Mouse (Mus musculus) testis, adult 2 months (tissue): ENCODE data around the gene Plcg1. TPM values are rescaled to one million over a fixed set of nuclear protein-coding genes. Genes with fewer than 3 reads are reported as not detected.

Experiments
- H3K27ac ChIP-seq: fragments of 200-500 bp; 2 replicates; pipeline ENCODE4 v1.5.1; 2012; ENCODE audit warnings: low read depth, low read length; ENCODE audit not compliant: control insufficient read depth, insufficient read depth
- H3K27me3 ChIP-seq: fragments of 200-500 bp; 2 replicates; pipeline ENCODE4 v1.6.1; 2012; ENCODE audit warnings: mild to moderate bottlenecking, low read length, moderate library complexity; ENCODE audit not compliant: control insufficient read depth, insufficient read depth
- H3K36me3 ChIP-seq: fragments of 200-500 bp; 2 replicates; pipeline ENCODE4 v1.6.1; 2012; ENCODE audit warnings: mild to moderate bottlenecking, low read length; ENCODE audit not compliant: control insufficient read depth, insufficient read depth
- H3K4me1 ChIP-seq: fragments of 200-500 bp; 2 replicates; pipeline ENCODE4 v1.6.1; 2012; ENCODE audit warnings: low read length; ENCODE audit not compliant: control insufficient read depth, insufficient read depth
- H3K4me3 ChIP-seq: fragments of 200-500 bp; 2 replicates; pipeline ENCODE4 v1.5.1; 2012; ENCODE audit warnings: low read depth, mild to moderate bottlenecking, low read length, moderate library complexity, mixed read lengths; ENCODE audit not compliant: control insufficient read depth
- CTCF ChIP-seq: fragments of 200-500 bp; IDR thresholded peaks from 2 replicates; pipeline ENCODE4 v1.5.1; 2012; ENCODE audit warnings: low read depth, mild to moderate bottlenecking, inconsistent platforms, low read length, moderate library complexity; ENCODE audit not compliant: control insufficient read depth, insufficient read depth, insufficient replicate concordance
- POLR2A ChIP-seq: fragments of 200-500 bp; IDR thresholded peaks from 2 replicates; pipeline ENCODE4 v1.6.1; 2012; ENCODE audit warnings: low read depth, mild to moderate bottlenecking, inconsistent platforms, low read length, moderate library complexity; ENCODE audit not compliant: control insufficient read depth
- polyA plus RNA-seq: library from polyadenylated mRNA; depleted of rRNA; stranded (reverse); fragments of >200 nt; gene quantifications from 2 replicates; pipeline ENCODE4 v1.2.3, GENCODE M21; 2012

Plcg1 gene
- polyA plus RNA-seq, 1 experiment = 17.7 TPM

DNA sequence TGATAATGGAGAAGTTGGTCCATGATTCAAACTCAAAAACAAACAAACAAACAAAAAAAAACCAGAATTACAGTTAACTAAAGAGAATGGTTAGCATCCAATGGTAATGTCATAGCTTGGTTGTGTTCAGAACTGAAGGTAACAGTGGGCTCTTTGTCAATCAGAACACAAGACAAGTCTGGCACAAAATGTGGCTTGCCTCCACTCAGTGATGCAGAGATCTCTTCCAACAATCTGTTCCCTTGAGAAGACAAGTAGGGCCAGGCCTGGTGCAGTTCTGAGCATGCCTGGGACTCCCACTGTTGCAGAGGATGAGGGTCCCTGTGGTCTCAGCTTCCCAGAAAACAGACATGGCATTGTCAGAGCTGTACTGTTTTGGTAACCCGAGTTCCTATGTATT, 39.8 kb downstream of the Plcg1 start:
- H3K4me1 ChIP-seq = no peaks in the 10 kb centered on the region
- H3K27me3 ChIP-seq = no peaks in the 10 kb centered on the region
- no peak for TF ChIP-seq POLR2A
- no peak for TF ChIP-seq CTCF
- H3K4me3 ChIP-seq = no peak overlapping the region
- no peak overlapping the region for H3K27ac ChIP-seq
- peaks cover 2% of the 10 kb centered on the region; the same call in 1 of the 2 replicates for H3K36me3 ChIP-seq

DNA sequence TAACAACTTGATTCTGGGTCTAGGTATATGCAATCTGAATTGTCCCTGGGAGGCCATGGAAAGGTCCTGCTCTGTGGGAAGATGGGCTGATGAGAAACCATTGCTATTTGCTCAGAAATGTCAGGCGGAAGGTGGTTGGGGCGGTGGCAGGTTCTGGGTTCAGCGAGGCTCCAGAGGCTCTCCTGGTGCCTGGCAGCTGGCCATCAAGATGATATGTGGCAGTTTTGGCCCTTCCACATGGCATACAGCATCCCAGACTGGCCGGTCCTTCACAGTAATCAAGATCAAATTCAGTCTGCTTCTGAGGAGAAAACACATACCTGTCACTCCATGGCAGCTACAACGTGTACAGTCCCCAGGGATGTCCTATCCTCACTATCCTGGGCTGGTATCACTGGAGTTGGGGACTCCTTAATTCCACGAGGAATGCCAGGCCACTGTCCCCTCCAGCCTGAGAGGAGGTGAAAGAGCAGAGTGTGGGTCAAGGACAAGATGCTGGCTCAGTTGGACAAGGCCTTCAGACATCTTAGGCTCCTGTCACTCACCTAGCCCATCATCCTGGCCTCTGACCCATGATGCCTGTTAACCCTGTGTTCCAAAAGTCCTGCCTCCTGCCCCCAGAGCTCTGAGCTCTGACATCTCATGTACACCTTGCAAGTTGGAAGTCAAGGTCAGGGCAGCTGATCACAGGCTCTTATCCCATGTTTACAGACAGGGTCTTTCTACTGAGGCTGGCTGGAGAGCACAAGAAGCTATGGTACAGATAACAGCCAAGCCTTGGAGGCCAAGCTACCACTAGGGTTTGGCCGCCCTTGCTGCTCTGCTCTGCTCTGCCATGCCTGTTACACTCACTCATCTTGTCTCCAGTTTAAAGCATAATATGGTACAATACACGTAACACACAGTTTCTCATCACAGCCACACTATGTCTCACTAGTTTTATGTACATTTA, 40.5 kb downstream of the Plcg1 start:
- peaks cover 2% of the 10 kb centered on the region; the same call in 1 of the 2 replicates for H3K36me3 ChIP-seq

DNA sequence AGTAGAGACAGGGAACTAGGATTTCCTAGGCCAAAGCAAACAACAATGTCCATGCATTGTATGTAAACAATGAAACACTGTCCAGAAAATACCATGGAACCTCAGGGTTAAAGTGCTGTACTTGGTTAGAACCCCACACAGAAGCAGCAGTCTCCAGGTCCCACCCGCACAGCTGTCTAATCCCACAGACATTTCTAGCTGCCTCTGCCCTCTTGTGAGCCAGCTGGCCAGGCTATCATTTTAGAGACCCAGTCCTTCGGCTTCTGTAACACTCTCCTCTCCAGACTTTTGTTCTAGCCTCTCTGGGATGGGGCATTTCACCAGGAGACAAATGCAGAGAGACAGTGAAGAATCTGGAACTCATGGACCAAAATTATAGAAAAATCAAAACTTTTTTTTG, 46.9 kb downstream of the Plcg1 start:
- H3K27ac ChIP-seq = no peak overlapping the region
- H3K4me1 ChIP-seq = no peaks in the 10 kb centered on the region
- peaks cover 2% of the 10 kb centered on the region for H3K36me3 ChIP-seq
- no peaks in the 10 kb centered on the region for H3K27me3 ChIP-seq
- TF ChIP-seq CTCF = no peak
- TF ChIP-seq POLR2A = no peak
- H3K4me3 ChIP-seq = no peak overlapping the region

More for the DNA sequence above, 40.5 kb downstream of the Plcg1 start:
- no peaks in the 10 kb centered on the region for H3K27me3 ChIP-seq
- TF ChIP-seq CTCF (no peak), POLR2A (no peak)
- no peaks in the 10 kb centered on the region for H3K4me1 ChIP-seq
- no peak overlapping the region for H3K4me3 ChIP-seq
- H3K27ac ChIP-seq = no peak overlapping the region

DNA sequence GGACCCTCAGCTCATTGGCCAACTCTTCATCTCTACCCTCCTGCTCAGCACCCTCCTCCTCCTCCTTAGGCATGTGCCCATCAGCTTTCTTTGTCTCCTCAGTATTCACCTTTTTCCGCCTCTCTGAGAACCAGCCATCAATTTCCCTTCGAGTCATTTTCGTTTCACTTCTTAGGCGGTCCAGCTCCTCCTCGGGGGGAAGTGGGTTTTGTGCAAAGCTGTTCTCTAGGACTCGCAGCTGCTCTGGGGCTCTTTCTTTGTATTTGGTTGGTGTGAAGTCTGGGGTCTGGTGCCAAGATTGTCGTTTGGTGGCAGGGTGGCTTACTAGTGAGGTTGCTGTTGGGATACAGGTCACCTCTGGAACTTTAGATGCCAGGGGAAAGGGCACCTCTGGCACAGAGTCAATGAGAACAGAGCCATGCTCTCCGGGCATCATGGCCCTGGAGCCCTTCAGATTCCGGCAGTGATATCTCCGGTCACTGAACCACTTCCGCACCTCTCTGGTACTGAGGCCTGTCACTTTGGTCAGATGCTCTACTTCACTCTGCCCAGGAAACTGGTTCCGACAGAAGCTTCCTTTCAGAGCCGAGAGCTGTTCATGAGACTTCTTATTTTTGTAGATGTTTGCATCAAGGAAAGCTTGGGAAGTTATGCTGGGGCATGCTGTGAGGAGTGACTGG, 49.2 kb downstream of the Plcg1 start:
- peaks cover under 1% of the 10 kb centered on the region for H3K36me3 ChIP-seq
- H3K4me1 ChIP-seq = no peaks in the 10 kb centered on the region
- no peak overlapping the region for H3K4me3 ChIP-seq
- no peak overlapping the region for H3K27ac ChIP-seq
- no peak for TF ChIP-seq POLR2A
- no peak for TF ChIP-seq CTCF
- no peaks in the 10 kb centered on the region for H3K27me3 ChIP-seq

DNA sequence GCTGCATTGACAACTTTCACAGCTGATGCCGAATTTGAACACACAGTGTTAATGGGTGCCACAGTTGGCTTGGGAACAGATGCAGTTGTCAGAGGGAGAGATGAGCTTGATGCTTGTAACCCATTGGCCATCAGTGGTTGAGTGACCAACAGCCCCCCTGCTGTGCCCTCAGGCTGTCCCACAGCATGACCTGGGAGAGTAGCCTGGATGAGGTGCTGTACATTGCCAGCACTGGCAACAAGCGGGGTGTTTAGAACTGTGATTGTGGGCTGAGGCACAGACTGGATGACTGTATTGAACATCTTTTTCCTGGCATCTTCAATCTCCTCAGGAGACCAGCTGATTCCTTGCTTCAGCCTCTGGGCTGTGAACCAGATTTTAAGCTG, 49.7 kb downstream of the Plcg1 start:
- Histone ChIP-seq H3K36me3 (no peaks in the 10 kb centered on the region; the same call in 1 of the 2 replicates), H3K27ac (no peak overlapping the region)
- no peak for TF ChIP-seq POLR2A
- TF ChIP-seq CTCF = no peak

DNA sequence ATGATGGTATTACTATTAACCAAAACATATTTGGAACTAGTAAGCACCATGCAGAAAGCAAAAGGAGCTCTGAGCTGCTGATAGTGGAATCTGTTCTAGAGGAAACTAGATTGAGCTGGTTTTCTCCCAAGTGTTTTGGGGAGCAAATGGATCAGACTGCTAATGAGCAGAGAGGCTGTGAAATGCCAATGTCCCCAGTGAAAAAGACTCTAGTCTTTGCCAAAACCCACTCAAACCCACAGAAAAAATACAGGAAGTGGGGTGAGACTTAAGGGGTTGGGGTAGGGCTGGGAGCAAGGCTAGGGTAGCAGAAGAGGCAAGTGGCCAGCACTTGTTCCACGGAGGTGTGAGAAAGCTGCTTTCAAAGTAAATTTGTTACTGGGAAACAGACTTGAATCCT, 55.2 kb downstream of the Plcg1 start:
- no peak overlapping the region for H3K27ac ChIP-seq
- H3K36me3 ChIP-seq = no peaks in the 10 kb centered on the region
- TF ChIP-seq POLR2A (no peak), CTCF (no peak)
- H3K4me3 ChIP-seq = no peak overlapping the region
- no peaks in the 10 kb centered on the region for H3K4me1 ChIP-seq
- H3K27me3 ChIP-seq = no peaks in the 10 kb centered on the region

More for the DNA sequence above, 49.7 kb downstream of the Plcg1 start:
- Histone ChIP-seq H3K4me1 (no peaks in the 10 kb centered on the region), H3K4me3 (no peak overlapping the region), H3K27me3 (no peaks in the 10 kb centered on the region)

DNA sequence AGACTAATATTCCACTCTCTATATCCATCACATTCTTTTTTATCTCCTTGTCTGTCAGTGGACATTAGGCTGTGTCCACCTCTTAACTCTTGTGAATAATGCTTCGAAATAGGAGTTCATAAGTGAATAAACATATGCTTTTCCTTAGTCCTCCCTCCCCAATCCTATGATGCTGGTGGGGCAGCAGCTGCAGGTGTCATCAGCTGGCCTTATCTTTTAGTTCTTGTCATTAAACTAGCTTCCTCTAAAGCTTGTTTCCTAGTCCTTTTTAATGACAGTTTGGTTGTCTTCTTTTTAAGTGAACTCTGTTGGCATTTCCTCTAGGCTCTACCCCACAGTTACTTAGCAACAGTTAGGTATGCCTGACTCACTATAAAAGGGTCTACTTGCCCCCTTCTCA, 57.9 kb downstream of the Plcg1 start:
- no peaks in the 10 kb centered on the region for H3K4me1 ChIP-seq
- no peak overlapping the region for H3K4me3 ChIP-seq
- H3K27me3 ChIP-seq = no peaks in the 10 kb centered on the region
- no peak overlapping the region for H3K27ac ChIP-seq
- TF ChIP-seq CTCF (no peak), POLR2A (no peak)
- no peaks in the 10 kb centered on the region for H3K36me3 ChIP-seq
